Mouse (Mus musculus) limb, embryonic 14.5 days (tissue): ENCODE results near the gene Akap8l. TPM values are rescaled to one million over a fixed set of nuclear protein-coding genes. Genes with fewer than 3 reads are reported as not detected.

Experiments used
- ATAC-seq: fragments of 200-750 bp; cut with Nextera tagmentation; 2 replicates; pipeline ENCODE4 v1.8.0; 2017; ENCODE audit warnings: low read depth, moderate number of reproducible peaks, moderate TSS enrichment; ENCODE audit not compliant: low FRiP score
- DNase-seq: peaks from one replicate; pipeline ENCODE4 v3.0.0-alpha.2; 2015; ENCODE audit warnings: low spot score
- H3K27ac ChIP-seq: fragments of 300-500 bp; sonication (generic); replicated peaks from 2 replicates; pipeline ENCODE4 v1.5.1; 2014; ENCODE audit warnings: low read depth, mild to moderate bottlenecking, low read length, moderate library complexity, mixed read lengths
- H3K27me3 ChIP-seq: fragments of 300-500 bp; sonication (generic); 2 replicates; pipeline ENCODE4 v1.6.1; 2014; ENCODE audit warnings: low read length, mixed read lengths; ENCODE audit not compliant: control insufficient read depth, insufficient read depth
- H3K36me3 ChIP-seq: fragments of 300-500 bp; sonication (generic); 2 replicates; pipeline ENCODE4 v1.6.1; 2014; ENCODE audit warnings: mild to moderate bottlenecking, low read length, moderate library complexity, mixed read lengths; ENCODE audit not compliant: control insufficient read depth, insufficient read depth
- H3K4me1 ChIP-seq: fragments of 300-500 bp; sonication (generic); 2 replicates; pipeline ENCODE4 v1.6.1; 2014; ENCODE audit warnings: antibody characterized with exemption, low read length, mixed read lengths; ENCODE audit not compliant: control insufficient read depth, insufficient read depth
- H3K4me2 ChIP-seq: fragments of 300-500 bp; sonication (generic); replicated peaks from 2 replicates; pipeline ENCODE4 v1.6.1; 2014; ENCODE audit warnings: low read depth, mild to moderate bottlenecking, low read length, moderate library complexity; ENCODE audit not compliant: severe bottlenecking
- H3K4me3 ChIP-seq: fragments of 300-500 bp; sonication (generic); replicated peaks from 2 replicates; pipeline ENCODE4 v1.5.1; 2014; ENCODE audit warnings: low read length
- H3K9ac ChIP-seq: fragments of 300-500 bp; sonication (generic); 2 replicates; pipeline ENCODE4 v1.6.1; 2014; ENCODE audit warnings: mild to moderate bottlenecking, low read depth, low read length, moderate library complexity; ENCODE audit not compliant: severe bottlenecking
- H3K9me3 ChIP-seq: fragments of 300-500 bp; sonication (generic); 2 replicates; pipeline ENCODE4 v1.6.1; 2016; ENCODE audit warnings: low read length; ENCODE audit not compliant: control insufficient read depth
- POLR2A ChIP-seq: fragments of 200-500 bp; IDR thresholded peaks from 2 replicates; pipeline ENCODE4 v1.8.0; 2012; ENCODE audit warnings: inconsistent platforms, mild to moderate bottlenecking, moderate library complexity, borderline replicate concordance; ENCODE audit not compliant: insufficient read depth, insufficient read length; ENCODE audit errors: extremely low read depth
- WGBS: fragments of 180-500 bp; shearing (Covaris S2); extraction: QIAGEN DNeasy Blood & Tissue Kit; methylation state at CpG from one replicate; pipeline ENCODE4 v1.1.7; 2014; 5-methylcytosine and 5-hydroxymethylcytosine counted together
- polyA plus RNA-seq, 2 experiments: library from polyadenylated mRNA; depleted of rRNA in 1 of 2; stranded (reverse) in 1 of 2; unstranded in 1 of 2; fragments of >200 nt; fragmentation: Nextera tagmentation in 1 of 2; extraction: Ambion mirVana in 1 of 2; gene quantifications; 2 replicates each; pipeline versions ENCODE4 v1.2.1 to v1.2.3; 2012 to 2014

The Akap8l gene
- polyA plus RNA-seq, 2 experiments: 67.5 to 157 TPM

GRCm38 (mm10) chr17:32317708-32318107 is 32.7 kb downstream of the Akap8l start:
- Histone ChIP-seq H3K4me2 (no peak overlapping the region), H3K36me3 (peaks cover 58% of the 10 kb centered on the region), H3K9me3 (no peaks in the 10 kb centered on the region), H3K27ac (no peak overlapping the region), H3K4me1 (peaks cover 10% of the 10 kb centered on the region), H3K9ac (no peak overlapping the region), H3K27me3 (no peaks in the 10 kb centered on the region), H3K4me3 (no peak overlapping the region)
- no peak for TF ChIP-seq POLR2A
- DNase-seq (no peak), ATAC-seq (no peak)
- WGBS: 83% methylated on average over 3 of the region's 3 CpGs

GRCm38 (mm10) chr17:32317032-32317431 is 33.4 kb downstream of the Akap8l start:
- no peak overlapping the region for H3K27ac ChIP-seq
- DNase-seq (no peak), ATAC-seq (no peak)
- 92% methylated on average over 8 of the region's 8 CpGs for WGBS
- no peak overlapping the region for H3K4me2 ChIP-seq
- TF ChIP-seq POLR2A: no peak
- H3K4me1 ChIP-seq: peaks cover 8% of the 10 kb centered on the region
- no peak overlapping the region for H3K4me3 ChIP-seq
- H3K27me3 ChIP-seq: no peaks in the 10 kb centered on the region
- H3K36me3 ChIP-seq: peaks cover 64% of the 10 kb centered on the region
- H3K9me3 ChIP-seq: no peaks in the 10 kb centered on the region
- H3K9ac ChIP-seq: no peak overlapping the region

GRCm38 (mm10) chr17:32315560-32315959 is 34.8 kb downstream of the Akap8l start:
- Histone ChIP-seq H3K4me3 (no peak overlapping the region), H3K9me3 (no peaks in the 10 kb centered on the region), H3K27ac (no peak overlapping the region), H3K4me1 (peaks cover 5% of the 10 kb centered on the region), H3K4me2 (no peak overlapping the region), H3K27me3 (no peaks in the 10 kb centered on the region), H3K9ac (no peak overlapping the region), H3K36me3 (peaks cover 79% of the 10 kb centered on the region)
- DNase-seq: no peak
- no peak for TF ChIP-seq POLR2A
- ATAC-seq: no peak
- WGBS: 95% methylated on average over 5 of the region's 5 CpGs

- H3K27ac ChIP-seq: no peak overlapping the region
- H3K4me1 ChIP-seq: 0 out of 2 replicates have a peak, but pooled peaks cover under 1% of the 10 kb centered on the region
- no peak overlapping the region for H3K9ac ChIP-seq
- no peaks in the 10 kb centered on the region for H3K27me3 ChIP-seq
- no peak for ATAC-seq
- DNase-seq: no peak
- TF ChIP-seq POLR2A: no peak
- no peaks in the 10 kb centered on the region for H3K9me3 ChIP-seq
- no peak overlapping the region for H3K4me2 ChIP-seq
- 85% methylated on average over 5 of the region's 5 CpGs for WGBS
- H3K4me3 ChIP-seq: no peak overlapping the region
- H3K36me3 ChIP-seq: peaks cover 96% of the 10 kb centered on the region
Measured at GRCm38 (mm10) chr17:32313892-32314291, 36.5 kb downstream of the Akap8l start.

GRCm38 (mm10) chr17:32312801-32313200 is 37.6 kb downstream of the Akap8l start:
- Histone ChIP-seq H3K27ac (no peak overlapping the region), H3K4me1 (no peaks in the 10 kb centered on the region), H3K9ac (no peak overlapping the region), H3K27me3 (no peaks in the 10 kb centered on the region), H3K4me2 (no peak overlapping the region), H3K9me3 (no peaks in the 10 kb centered on the region), H3K36me3 (peaks cover 100% of the 10 kb centered on the region), H3K4me3 (no peak overlapping the region)
- TF ChIP-seq POLR2A: no peak
- ATAC-seq: no peak
- 96% methylated on average over 8 of the region's 8 CpGs for WGBS
- no peak for DNase-seq

GRCm38 (mm10) chr17:32307963-32308362 is 42.4 kb downstream of the Akap8l start:
- no peak overlapping the region for H3K4me3 ChIP-seq
- TF ChIP-seq POLR2A: no peak
- no peak overlapping the region for H3K4me2 ChIP-seq
- H3K27ac ChIP-seq: no peak overlapping the region
- 90% methylated on average over 4 of the region's 4 CpGs for WGBS
- ATAC-seq (no peak), DNase-seq (no peak)
- no peaks in the 10 kb centered on the region for H3K27me3 ChIP-seq
- H3K9me3 ChIP-seq: no peaks in the 10 kb centered on the region
- peaks cover 97% of the 10 kb centered on the region for H3K36me3 ChIP-seq
- H3K9ac ChIP-seq: no peak overlapping the region
- no peaks in the 10 kb centered on the region for H3K4me1 ChIP-seq
